Mouse (Mus musculus): ENCODE results near the gene Rps15. TPM values are rescaled to one million over a fixed set of nuclear protein-coding genes. Genes with fewer than 3 reads are reported as not detected.

The Rps15 gene
- total and polyA plus RNA-seq, 2 experiments = 510 to 1,012 TPM

- Histone ChIP-seq H3K36me3 (ENCODE audit: control insufficient read depth, insufficient read depth, low read length) (peaks cover 9% of the 10 kb centered on the region), H3K79me2 (ENCODE audit: control insufficient read depth, insufficient read depth, low read length) (peaks cover 6% of the 10 kb centered on the region; the same call in 1 of the 2 replicates), H3K4me1 (ENCODE audit: control insufficient read depth, insufficient read depth, low read length) (peaks cover 4% of the 10 kb centered on the region; the same call in 1 of the 2 replicates), H3K4me3 (ENCODE audit: insufficient read depth, low read depth, low read length) (peak within 1 kb of the TSS; percentile 25), H3K9ac (ENCODE audit: low read depth, low read length) (peak within 1 kb of the TSS; percentile 37; the same call in 1 of the 2 replicates), H3K27me3 (ENCODE audit: control insufficient read depth, insufficient read depth, low read length) (0 out of 2 replicates have a peak, but pooled peaks cover 4% of the 10 kb centered on the region), H3K27ac (replicated peaks; ENCODE audit: insufficient read depth, low read depth, low read length) (no peak within 1 kb of the TSS)
- peak; percentile 68 for DNase-seq (ENCODE audit: extremely low read depth, low read depth, low spot score)
- peak; percentile 88 for TF ChIP-seq CTCF (IDR thresholded peaks at IDR 0.05; ENCODE audit: low read depth, low read length)
- TF ChIP-seq POLR2A (IDR thresholded peaks at IDR 0.05; ENCODE audit: extremely low read depth, insufficient read depth, low read length) = no peak
- WGBS = 6% methylated on average over 26 of the region's 26 CpGs
Observed at GRCm38 (mm10) chr10:80295618-80296425, 3.6 kb downstream of the Rps15 start, which contains the start of gene Apc2. TSS of gene Apc2 (plus strand) at chr10:80295977.

- peaks cover 6% of the 10 kb centered on the region; the same call in 1 of the 2 replicates for H3K79me2 ChIP-seq (ENCODE audit: control insufficient read depth, insufficient read depth, low read length)
- H3K9ac ChIP-seq (ENCODE audit: low read depth, low read length) = no peak overlapping the region
- H3K36me3 ChIP-seq (ENCODE audit: control insufficient read depth, insufficient read depth, low read length) = peaks cover 9% of the 10 kb centered on the region
- H3K4me3 ChIP-seq (ENCODE audit: insufficient read depth, low read depth, low read length) = no peak overlapping the region
- no peak for TF ChIP-seq CTCF (IDR thresholded peaks at IDR 0.05; ENCODE audit: low read depth, low read length)
- TF ChIP-seq POLR2A (IDR thresholded peaks at IDR 0.05; ENCODE audit: extremely low read depth, insufficient read depth, low read length) = no peak
- H3K4me1 ChIP-seq (ENCODE audit: control insufficient read depth, insufficient read depth, low read length) = peaks cover 4% of the 10 kb centered on the region; the same call in 1 of the 2 replicates
- no peak overlapping the region for H3K27ac ChIP-seq (replicated peaks; ENCODE audit: insufficient read depth, low read depth, low read length)
- H3K27me3 ChIP-seq (ENCODE audit: control insufficient read depth, insufficient read depth, low read length) = 0 out of 2 replicates have a peak, but pooled peaks cover 4% of the 10 kb centered on the region
- whole genome bisulfite sequencing = 90% methylated on average over 5 of the region's 5 CpGs
- DNase-seq (ENCODE audit: extremely low read depth, low read depth, low spot score) = no peak
Observed at GRCm38 (mm10) chr10:80296824-80297223, 4.6 kb downstream of the Rps15 start.

GRCm38 (mm10) chr10:80297526-80298133, 5.4 kb downstream of the Rps15 start:
- H3K79me2 ChIP-seq (ENCODE audit: control insufficient read depth, insufficient read depth, low read length) = peaks cover 3% of the 10 kb centered on the region; the same call in 1 of the 2 replicates
- DNase-seq (ENCODE audit: extremely low read depth, low read depth, low spot score) = no peak
- H3K27ac ChIP-seq (replicated peaks; ENCODE audit: insufficient read depth, low read depth, low read length) = no peak overlapping the region
- H3K4me3 ChIP-seq (ENCODE audit: insufficient read depth, low read depth, low read length) = no peak overlapping the region
- 0 out of 2 replicates have a peak, but pooled peaks cover 4% of the 10 kb centered on the region for H3K27me3 ChIP-seq (ENCODE audit: control insufficient read depth, insufficient read depth, low read length)
- 75% methylated on average over 8 of the region's 8 CpGs for WGBS
- peaks cover 7% of the 10 kb centered on the region; the same call in 1 of the 2 replicates for H3K4me1 ChIP-seq (ENCODE audit: control insufficient read depth, insufficient read depth, low read length)
- H3K36me3 ChIP-seq (ENCODE audit: control insufficient read depth, insufficient read depth, low read length) = peaks cover 9% of the 10 kb centered on the region
- no peak overlapping the region for H3K9ac ChIP-seq (ENCODE audit: low read depth, low read length)
- no peak for TF ChIP-seq POLR2A (IDR thresholded peaks at IDR 0.05; ENCODE audit: extremely low read depth, insufficient read depth, low read length)
- TF ChIP-seq CTCF (IDR thresholded peaks at IDR 0.05; ENCODE audit: low read depth, low read length) = no peak

GRCm38 (mm10) chr10:80298571-80299281, 6.5 kb downstream of the Rps15 start:
- DNase-seq (ENCODE audit: extremely low read depth, low read depth, low spot score) = no peak
- Histone ChIP-seq H3K79me2 (ENCODE audit: control insufficient read depth, insufficient read depth, low read length) (no peaks in the 10 kb centered on the region), H3K9ac (ENCODE audit: low read depth, low read length) (no peak overlapping the region), H3K36me3 (ENCODE audit: control insufficient read depth, insufficient read depth, low read length) (peaks cover 9% of the 10 kb centered on the region), H3K4me1 (ENCODE audit: control insufficient read depth, insufficient read depth, low read length) (0 out of 2 replicates have a peak, but pooled peaks cover 2% of the 10 kb centered on the region), H3K27ac (replicated peaks; ENCODE audit: insufficient read depth, low read depth, low read length) (no peak overlapping the region), H3K27me3 (ENCODE audit: control insufficient read depth, insufficient read depth, low read length) (0 out of 2 replicates have a peak, but pooled peaks cover 4% of the 10 kb centered on the region), H3K4me3 (ENCODE audit: insufficient read depth, low read depth, low read length) (no peak overlapping the region)
- TF ChIP-seq CTCF (IDR thresholded peaks at IDR 0.05; ENCODE audit: low read depth, low read length) (no peak), POLR2A (IDR thresholded peaks at IDR 0.05; ENCODE audit: extremely low read depth, insufficient read depth, low read length) (no peak)
- 10% methylated on average over 26 of the region's 26 CpGs for WGBS

GRCm38 (mm10) chr10:80299301-80299700, 7.0 kb downstream of the Rps15 start:
- TF ChIP-seq POLR2A (IDR thresholded peaks at IDR 0.05; ENCODE audit: extremely low read depth, insufficient read depth, low read length) (no peak), CTCF (IDR thresholded peaks at IDR 0.05; ENCODE audit: low read depth, low read length) (no peak)
- H3K9ac ChIP-seq (ENCODE audit: low read depth, low read length) = no peak overlapping the region
- peaks cover 4% of the 10 kb centered on the region for H3K36me3 ChIP-seq (ENCODE audit: control insufficient read depth, insufficient read depth, low read length)
- H3K4me3 ChIP-seq (ENCODE audit: insufficient read depth, low read depth, low read length) = no peak overlapping the region
- H3K27me3 ChIP-seq (ENCODE audit: control insufficient read depth, insufficient read depth, low read length) = 0 out of 2 replicates have a peak, but pooled peaks cover 4% of the 10 kb centered on the region
- DNase-seq (ENCODE audit: extremely low read depth, low read depth, low spot score) = no peak
- H3K27ac ChIP-seq (replicated peaks; ENCODE audit: insufficient read depth, low read depth, low read length) = no peak overlapping the region
- H3K79me2 ChIP-seq (ENCODE audit: control insufficient read depth, insufficient read depth, low read length) = no peaks in the 10 kb centered on the region
- WGBS = 27% methylated on average over 15 of the region's 15 CpGs
- H3K4me1 ChIP-seq (ENCODE audit: control insufficient read depth, insufficient read depth, low read length) = 0 out of 2 replicates have a peak, but pooled peaks cover 2% of the 10 kb centered on the region

Data from liver, adult 2 months (tissue).